Mouse (Mus musculus): ENCODE measurements around the gene Lhfp. TPM values are rescaled to one million over a fixed set of nuclear protein-coding genes. Genes with fewer than 3 reads are reported as not detected.
A peak's percentile ranks its signal among the peaks of the same experiment; 100 is the strongest.

The Lhfp gene
- polyA plus RNA-seq, 1 experiment from 2014 or later = 37.4 TPM

DNA sequence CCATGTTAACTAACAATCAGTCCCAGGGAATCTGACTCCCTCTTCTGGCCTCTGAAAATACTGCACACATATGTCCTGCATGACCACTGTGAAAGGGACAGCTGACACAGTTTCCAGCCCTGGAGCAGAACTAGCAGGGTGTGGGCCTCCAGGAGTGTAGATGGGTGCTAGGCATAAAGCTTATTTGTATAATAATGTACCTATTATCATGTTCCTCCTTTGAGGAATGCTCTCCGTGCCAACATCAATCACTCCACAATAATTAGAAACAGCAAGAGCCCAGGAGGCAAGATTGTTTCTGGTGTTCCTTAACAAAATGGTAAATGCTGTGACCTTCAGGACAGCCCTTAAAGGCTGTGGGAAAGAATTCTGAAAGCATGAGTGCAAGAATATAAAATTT is 264.5 kb downstream of the Lhfp start:
- no peak overlapping the region for H3K9ac ChIP-seq (ENCODE audit: low read length)
- H3K4me3 ChIP-seq (ENCODE audit: low read depth, low read length) = no peak overlapping the region
- no peaks in the 10 kb centered on the region for H3K27me3 ChIP-seq (ENCODE audit: control insufficient read depth, insufficient read depth, low read length)
- ATAC-seq (ENCODE audit: low FRiP score, low TSS enrichment) = no peak
- no peaks in the 10 kb centered on the region for H3K4me1 ChIP-seq (replicated peaks; ENCODE audit: control insufficient read depth, insufficient read depth)
- 95% methylated on average over 1 of the region's 1 CpGs for WGBS
- no peaks in the 10 kb centered on the region for H3K36me3 ChIP-seq (ENCODE audit: control insufficient read depth, insufficient read depth, low read length)
- no peak for DNase-seq (ENCODE audit: low spot score)
- H3K27ac ChIP-seq (replicated peaks) = no peak overlapping the region
- no peak overlapping the region for H3K4me2 ChIP-seq (replicated peaks; ENCODE audit: low read depth)
- TF ChIP-seq CTCF (IDR thresholded peaks at IDR 0.05; ENCODE audit: low read depth) (no peak), EP300 (optimal IDR thresholded peaks at IDR 0.05) (no peak)
- H3K9me3 ChIP-seq (ENCODE audit: control insufficient read depth, low read length) = no peaks in the 10 kb centered on the region

DNA sequence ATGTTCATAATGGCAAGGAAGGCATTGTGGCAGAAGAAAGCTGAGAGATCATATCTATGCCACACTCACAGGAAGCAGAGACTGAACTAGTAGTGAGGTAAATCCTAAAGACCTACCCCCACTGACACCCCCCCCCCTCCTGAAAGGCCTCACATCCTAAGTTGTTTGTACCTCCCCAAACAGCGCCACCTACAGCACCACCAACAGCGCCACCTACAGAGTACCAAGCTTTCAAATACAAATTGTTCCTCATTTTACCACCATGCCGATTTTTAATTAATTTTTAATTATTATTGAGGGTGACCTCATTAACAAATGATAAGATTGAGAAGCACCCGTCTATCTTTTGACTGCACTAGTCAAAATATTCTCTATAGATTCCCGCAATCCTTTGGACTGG is 267.3 kb downstream of the Lhfp start:
- WGBS = 52% methylated on average over 5 of the region's 5 CpGs
- Histone ChIP-seq H3K4me2 (replicated peaks; ENCODE audit: low read depth) (no peak overlapping the region), H3K4me1 (replicated peaks; ENCODE audit: control insufficient read depth, insufficient read depth) (no peaks in the 10 kb centered on the region), H3K36me3 (ENCODE audit: control insufficient read depth, insufficient read depth, low read length) (no peaks in the 10 kb centered on the region), H3K27ac (replicated peaks) (no peak overlapping the region), H3K27me3 (ENCODE audit: control insufficient read depth, insufficient read depth, low read length) (no peaks in the 10 kb centered on the region), H3K9ac (ENCODE audit: low read length) (no peak overlapping the region), H3K9me3 (ENCODE audit: control insufficient read depth, low read length) (no peaks in the 10 kb centered on the region), H3K4me3 (ENCODE audit: low read depth, low read length) (no peak overlapping the region)
- ATAC-seq (ENCODE audit: low FRiP score, low TSS enrichment) (no peak), DNase-seq (ENCODE audit: low spot score) (no peak)
- TF ChIP-seq EP300 (optimal IDR thresholded peaks at IDR 0.05) = no peak
- peak; percentile 48 for TF ChIP-seq CTCF (IDR thresholded peaks at IDR 0.05; ENCODE audit: low read depth)

DNA sequence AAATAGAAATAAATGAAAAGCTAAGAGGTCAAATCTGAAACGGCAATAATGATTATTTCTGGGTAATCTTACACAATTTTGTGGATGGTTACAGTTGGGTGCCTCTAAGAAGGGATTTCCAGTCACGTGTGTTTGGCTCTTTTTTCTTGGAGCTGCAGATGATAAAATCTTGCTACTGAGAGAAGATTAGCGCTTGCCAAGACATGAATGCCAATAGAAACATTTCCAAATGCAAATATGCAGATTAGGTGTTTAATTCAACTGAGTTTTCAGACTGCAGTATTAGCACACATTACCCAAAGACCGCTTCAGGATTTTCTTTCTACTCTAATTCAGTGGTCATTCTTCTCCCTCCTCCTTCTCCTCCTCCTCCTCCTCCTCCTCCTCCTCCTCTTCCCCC is 268.8 kb downstream of the Lhfp start:
- Histone ChIP-seq H3K4me2 (replicated peaks; ENCODE audit: low read depth) (no peak overlapping the region), H3K9ac (ENCODE audit: low read length) (no peak overlapping the region), H3K4me3 (ENCODE audit: low read depth, low read length) (no peak overlapping the region), H3K9me3 (ENCODE audit: control insufficient read depth, low read length) (no peaks in the 10 kb centered on the region), H3K27me3 (ENCODE audit: control insufficient read depth, insufficient read depth, low read length) (no peaks in the 10 kb centered on the region), H3K27ac (replicated peaks) (no peak overlapping the region), H3K4me1 (replicated peaks; ENCODE audit: control insufficient read depth, insufficient read depth) (no peaks in the 10 kb centered on the region), H3K36me3 (ENCODE audit: control insufficient read depth, insufficient read depth, low read length) (no peaks in the 10 kb centered on the region)
- ATAC-seq (ENCODE audit: low FRiP score, low TSS enrichment) = no peak
- no peak for DNase-seq (ENCODE audit: low spot score)
- WGBS = 56% methylated on average over 4 of the region's 4 CpGs
- TF ChIP-seq EP300 (optimal IDR thresholded peaks at IDR 0.05) = no peak
- no peak for TF ChIP-seq CTCF (IDR thresholded peaks at IDR 0.05; ENCODE audit: low read depth)

DNA sequence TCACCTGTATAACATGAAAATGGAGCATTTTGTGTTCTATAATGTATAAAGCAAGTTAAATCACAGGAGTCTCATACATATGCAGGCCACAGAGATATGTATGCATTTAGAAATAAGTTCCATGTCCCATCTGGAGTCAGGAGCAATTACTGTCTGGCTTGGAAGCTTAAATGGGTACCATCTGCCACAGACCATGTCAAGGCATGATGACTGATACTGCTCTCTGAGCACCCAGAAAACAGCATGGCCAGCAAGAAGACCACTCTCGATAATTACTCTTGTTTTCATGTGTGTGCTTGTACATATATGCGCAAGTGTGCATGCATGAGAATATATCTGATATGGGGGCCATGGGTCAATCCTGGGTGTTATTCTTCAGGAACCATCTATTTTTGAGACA is 269.3 kb downstream of the Lhfp start:
- 92% methylated on average over 2 of the region's 2 CpGs for WGBS
- no peak overlapping the region for H3K4me3 ChIP-seq (ENCODE audit: low read depth, low read length)
- no peaks in the 10 kb centered on the region for H3K27me3 ChIP-seq (ENCODE audit: control insufficient read depth, insufficient read depth, low read length)
- no peaks in the 10 kb centered on the region for H3K4me1 ChIP-seq (replicated peaks; ENCODE audit: control insufficient read depth, insufficient read depth)
- no peak overlapping the region for H3K9ac ChIP-seq (ENCODE audit: low read length)
- H3K9me3 ChIP-seq (ENCODE audit: control insufficient read depth, low read length) = no peaks in the 10 kb centered on the region
- no peaks in the 10 kb centered on the region for H3K36me3 ChIP-seq (ENCODE audit: control insufficient read depth, insufficient read depth, low read length)
- H3K4me2 ChIP-seq (replicated peaks; ENCODE audit: low read depth) = no peak overlapping the region
- no peak overlapping the region for H3K27ac ChIP-seq (replicated peaks)
- no peak for DNase-seq (ENCODE audit: low spot score)
- ATAC-seq (ENCODE audit: low FRiP score, low TSS enrichment) = no peak
- no peak for TF ChIP-seq CTCF (IDR thresholded peaks at IDR 0.05; ENCODE audit: low read depth)
- TF ChIP-seq EP300 (optimal IDR thresholded peaks at IDR 0.05) = no peak

Other genes starting within 250 kb of the Lhfp start
- gene Cog6, start 24.3 kb upstream of the Lhfp start, polyA plus RNA-seq (2015; fragmentation: Nextera tagmentation; extraction: Ambion mirVana) = 25.1 and 25.7 TPM in 2 replicates